Mouse (Mus musculus) ES-E14 (cell line): ENCODE data around the gene Shoc2.

Source experiments
- CHD2 ChIP-seq: IDR thresholded peaks from 2 replicates; pipeline ENCODE4 v1.6.1; 2014; ENCODE audit warnings: mild to moderate bottlenecking, low read depth, low read length, inconsistent platforms
- HCFC1 ChIP-seq: IDR thresholded peaks from 2 replicates; pipeline ENCODE4 v1.6.1; 2012; ENCODE audit warnings: low read length, inconsistent platforms, borderline replicate concordance; ENCODE audit not compliant: insufficient read depth
- MAFK ChIP-seq: IDR thresholded peaks from 2 replicates; pipeline ENCODE4 v1.6.1; 2014; ENCODE audit warnings: mild to moderate bottlenecking, low read depth, low read length, inconsistent platforms; ENCODE audit not compliant: insufficient read depth
- ZC3H11A ChIP-seq: IDR thresholded peaks from 2 replicates; pipeline ENCODE4 v1.6.1; 2012; ENCODE audit warnings: low read depth, mild to moderate bottlenecking, inconsistent platforms, low read length, borderline replicate concordance
- ZNF384 ChIP-seq: IDR thresholded peaks from 2 replicates; pipeline ENCODE4 v1.6.1; 2012; ENCODE audit warnings: low read depth, low read length, inconsistent platforms

DNA sequence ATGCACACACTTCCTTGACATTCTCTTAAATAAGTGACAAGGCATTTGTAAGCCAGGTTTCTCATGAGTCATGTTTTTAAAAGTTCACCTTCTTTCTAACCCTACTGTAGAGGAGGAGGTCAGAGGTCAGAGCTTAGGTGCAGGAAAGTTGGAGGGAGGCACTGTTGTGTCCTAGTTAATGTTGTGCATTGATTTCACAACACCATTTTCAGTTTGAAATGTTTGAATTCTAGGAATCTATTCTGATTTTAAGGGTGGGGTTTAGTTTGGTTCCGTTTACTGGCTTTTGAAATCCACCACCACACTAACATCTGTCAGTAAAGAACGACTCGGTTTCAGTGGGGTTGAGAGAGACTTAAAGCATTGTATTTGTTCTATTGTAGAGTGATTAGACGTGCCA, 66.9 kb downstream of the Shoc2 start:
- TF ChIP-seq ZNF384 (no peak), MAFK (no peak), ZC3H11A (no peak), CHD2 (no peak), HCFC1 (no peak)
